Mouse (Mus musculus) embryonic facial prominence, embryonic 11.5 days (tissue): ENCODE data around the gene Vps53. TPM values are rescaled to one million over a fixed set of nuclear protein-coding genes. Genes with fewer than 3 reads are reported as not detected.

ENCODE experiments used
- ATAC-seq: fragments of 200-750 bp; cut with Nextera tagmentation; replicated peaks from 2 replicates; pipeline ENCODE4 v1.8.0; 2017; ENCODE audit warnings: low read depth; ENCODE audit not compliant: insufficient number of reproducible peaks, low FRiP score, low TSS enrichment
- DNase-seq: peaks from one replicate; pipeline ENCODE4 v3.0.0-alpha.2; 2015; ENCODE audit warnings: low spot score
- H3K27ac ChIP-seq: fragments of 300-500 bp; sonication (generic); replicated peaks from 2 replicates; pipeline ENCODE4 v1.5.1; 2014; ENCODE audit warnings: mild to moderate bottlenecking, low read depth, low read length, control low read depth
- H3K27me3 ChIP-seq: fragments of 300-500 bp; sonication (generic); 2 replicates; pipeline ENCODE4 v1.6.1; 2014; ENCODE audit warnings: mild to moderate bottlenecking, low read length, moderate library complexity, mixed read lengths; ENCODE audit not compliant: control insufficient read depth, insufficient read depth
- H3K36me3 ChIP-seq: fragments of 300-500 bp; sonication (generic); replicated peaks from 2 replicates; pipeline ENCODE4 v1.6.1; 2014; ENCODE audit warnings: low read depth, mild to moderate bottlenecking, low read length, moderate library complexity, mixed read lengths; ENCODE audit not compliant: control insufficient read depth, insufficient read depth
- H3K4me1 ChIP-seq: fragments of 300-500 bp; sonication (generic); 2 replicates; pipeline ENCODE4 v1.6.1; 2014; ENCODE audit warnings: low read length, mixed read lengths; ENCODE audit not compliant: control insufficient read depth, insufficient read depth
- H3K4me2 ChIP-seq: fragments of 300-500 bp; sonication (generic); 2 replicates; pipeline ENCODE4 v1.6.1; 2014; ENCODE audit warnings: low read depth, mild to moderate bottlenecking, control low read depth, low read length, moderate library complexity
- H3K4me3 ChIP-seq: fragments of 300-500 bp; sonication (generic); 2 replicates; pipeline ENCODE4 v1.5.1; 2014; ENCODE audit warnings: low read depth, low read length, control low read depth
- H3K9ac ChIP-seq: fragments of 300-500 bp; sonication (generic); replicated peaks from 2 replicates; pipeline ENCODE4 v1.6.1; 2014; ENCODE audit warnings: mild to moderate bottlenecking, control low read depth, low read length
- H3K9me3 ChIP-seq: fragments of 300-500 bp; sonication (generic); replicated peaks from 2 replicates; pipeline ENCODE4 v1.6.1; 2016; ENCODE audit warnings: mild to moderate bottlenecking, low read length, inconsistent platforms, mixed read lengths; ENCODE audit not compliant: control insufficient read depth
- WGBS: fragments of 180-500 bp; shearing (Covaris S2); extraction: QIAGEN DNeasy Blood & Tissue Kit; methylation state at CpG from one replicate; pipeline ENCODE4 v1.1.7; 2014; 5-methylcytosine and 5-hydroxymethylcytosine counted together
- polyA plus RNA-seq: library from polyadenylated mRNA; unstranded; fragments of >200 nt; fragmentation: Nextera tagmentation; extraction: Ambion mirVana; gene quantifications from 2 replicates; pipeline ENCODE4 v1.2.1, GENCODE M21; 2014

The Vps53 gene
- polyA plus RNA-seq, 1 experiment from 2014 or later, result 41.1 TPM

DNA sequence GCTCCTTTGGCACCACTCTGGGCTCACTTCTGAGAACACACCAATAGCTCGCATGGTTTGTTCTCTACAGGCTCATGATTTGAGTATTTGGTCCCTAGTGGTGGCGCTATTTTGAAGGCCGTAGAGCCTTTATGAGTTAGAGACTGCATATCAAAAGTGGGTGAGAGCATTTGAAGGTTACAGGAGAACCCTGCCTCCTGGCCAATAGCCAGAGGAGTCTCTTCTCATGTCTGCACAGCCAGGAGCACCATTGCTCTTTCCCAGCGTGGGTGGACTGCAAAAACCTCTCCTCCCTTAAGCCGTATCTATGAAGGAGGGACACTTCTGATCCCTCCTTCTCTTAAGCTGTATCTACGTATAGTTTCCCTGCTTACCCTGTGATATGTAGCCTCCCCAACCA, 102.1 kb downstream of the Vps53 start:
- H3K4me3 ChIP-seq, result no peak overlapping the region
- H3K27me3 ChIP-seq, result no peaks in the 10 kb centered on the region
- H3K9ac ChIP-seq, result no peak overlapping the region
- no peak overlapping the region for H3K27ac ChIP-seq
- WGBS, result 83% methylated on average over 6 of the region's 6 CpGs
- no peaks in the 10 kb centered on the region for H3K9me3 ChIP-seq
- H3K4me1 ChIP-seq, result no peaks in the 10 kb centered on the region
- H3K36me3 ChIP-seq, result no peaks in the 10 kb centered on the region
- DNase-seq, result no peak
- no peak for ATAC-seq
- no peak overlapping the region for H3K4me2 ChIP-seq

- no peak overlapping the region for H3K4me2 ChIP-seq
- H3K27me3 ChIP-seq, result no peaks in the 10 kb centered on the region
- peak; percentile 43 for DNase-seq
- no peaks in the 10 kb centered on the region for H3K9me3 ChIP-seq
- no peaks in the 10 kb centered on the region for H3K4me1 ChIP-seq
- 54% methylated on average over 11 of the region's 11 CpGs for WGBS
- no peak overlapping the region for H3K9ac ChIP-seq
- no peaks in the 10 kb centered on the region; the same call in 1 of the 2 replicates for H3K36me3 ChIP-seq
- no peak overlapping the region for H3K27ac ChIP-seq
- no peak overlapping the region for H3K4me3 ChIP-seq
- ATAC-seq, result no peak
Measured at GRCm38 (mm10) chr11:76074296-76075093, 105.0 kb downstream of the Vps53 start.

- H3K4me2 ChIP-seq, result no peak overlapping the region
- H3K9me3 ChIP-seq, result no peaks in the 10 kb centered on the region
- no peak overlapping the region for H3K9ac ChIP-seq
- DNase-seq (no peak), ATAC-seq (no peak)
- no peaks in the 10 kb centered on the region for H3K4me1 ChIP-seq
- no peak overlapping the region for H3K27ac ChIP-seq
- H3K27me3 ChIP-seq, result no peaks in the 10 kb centered on the region
- H3K36me3 ChIP-seq, result no peaks in the 10 kb centered on the region; the same call in 1 of the 2 replicates
- WGBS, result 88% methylated on average over 6 of the region's 6 CpGs
- H3K4me3 ChIP-seq, result no peak overlapping the region
Measured at GRCm38 (mm10) chr11:76069816-76070215, 109.6 kb downstream of the Vps53 start.

- no peak overlapping the region for H3K4me3 ChIP-seq
- H3K4me2 ChIP-seq, result no peak overlapping the region
- DNase-seq, result no peak
- no peaks in the 10 kb centered on the region for H3K4me1 ChIP-seq
- WGBS, result 88% methylated on average over 15 of the region's 15 CpGs
- H3K36me3 ChIP-seq, result no peaks in the 10 kb centered on the region; the same call in 1 of the 2 replicates
- no peaks in the 10 kb centered on the region for H3K27me3 ChIP-seq
- ATAC-seq, result no peak
- no peaks in the 10 kb centered on the region for H3K9me3 ChIP-seq
- H3K27ac ChIP-seq, result no peak overlapping the region
- no peak overlapping the region for H3K9ac ChIP-seq
Measured at GRCm38 (mm10) chr11:76066563-76067156, 112.8 kb downstream of the Vps53 start.

DNA sequence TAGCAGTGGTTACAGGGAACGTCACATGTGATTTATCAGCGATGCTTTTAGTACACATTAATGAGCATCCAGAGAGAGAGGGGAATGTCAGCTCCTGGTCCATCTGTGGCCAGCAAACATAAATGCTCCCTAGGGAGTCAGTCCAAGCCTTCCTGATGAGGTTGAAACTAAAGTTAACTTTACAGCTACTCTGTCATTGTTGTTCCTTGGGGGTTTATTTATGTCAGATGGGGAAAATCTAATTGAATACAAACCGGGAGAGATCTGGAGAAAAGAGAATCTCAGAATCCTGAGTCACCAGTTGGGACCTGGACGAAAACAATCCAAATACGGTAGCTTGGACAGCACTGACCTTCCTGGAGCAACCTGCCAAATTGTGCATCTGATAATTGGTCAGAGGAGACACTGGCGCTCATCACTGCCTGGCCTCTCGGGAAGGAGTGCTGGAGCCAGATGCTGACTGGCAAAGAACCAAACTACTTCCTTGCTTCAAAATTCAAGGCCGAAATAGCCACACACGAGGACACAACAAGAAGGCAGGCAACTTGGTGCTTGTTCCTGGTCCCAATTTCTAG, 113.8 kb downstream of the Vps53 start:
- 81% methylated on average over 9 of the region's 9 CpGs for whole genome bisulfite sequencing
- Histone ChIP-seq H3K4me3 (no peak overlapping the region), H3K27ac (no peak overlapping the region), H3K4me1 (peaks cover 2% of the 10 kb centered on the region; the same call in 1 of the 2 replicates), H3K4me2 (no peak overlapping the region), H3K36me3 (no peaks in the 10 kb centered on the region), H3K27me3 (no peaks in the 10 kb centered on the region), H3K9me3 (no peaks in the 10 kb centered on the region), H3K9ac (no peak overlapping the region)
- ATAC-seq (no peak), DNase-seq (no peak)

GRCm38 (mm10) chr11:76064411-76064810, 115.0 kb downstream of the Vps53 start:
- Histone ChIP-seq H3K4me2 (no peak overlapping the region), H3K27ac (no peak overlapping the region), H3K9ac (no peak overlapping the region), H3K4me1 (peaks cover 6% of the 10 kb centered on the region), H3K4me3 (no peak overlapping the region), H3K9me3 (no peaks in the 10 kb centered on the region), H3K27me3 (no peaks in the 10 kb centered on the region), H3K36me3 (no peaks in the 10 kb centered on the region)
- 89% methylated on average over 7 of the region's 7 CpGs for WGBS
- ATAC-seq (no peak), DNase-seq (no peak)

DNA sequence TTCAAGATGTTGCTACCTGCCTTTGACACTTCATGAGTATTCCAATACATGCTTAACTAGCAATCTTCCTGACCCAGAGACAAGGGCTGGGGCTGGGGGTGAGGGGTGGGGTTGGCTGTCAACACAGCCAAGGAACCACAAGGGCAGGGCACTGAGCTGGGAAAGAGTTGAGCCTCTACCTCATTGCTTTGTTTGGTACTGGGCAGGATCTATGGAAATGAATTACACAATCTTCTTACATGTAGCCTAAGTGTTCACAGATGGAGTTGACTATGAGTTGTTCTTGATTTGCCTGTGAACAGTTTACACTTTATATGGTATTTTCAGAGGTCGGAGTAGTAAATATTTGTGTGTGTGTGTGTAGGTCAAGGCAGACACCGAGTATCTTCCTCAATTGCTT, 118.5 kb downstream of the Vps53 start:
- H3K4me1 ChIP-seq, result peaks cover 6% of the 10 kb centered on the region
- ATAC-seq (no peak), DNase-seq (no peak)
- WGBS, result 83% methylated on average over 2 of the region's 2 CpGs
- no peak overlapping the region for H3K4me2 ChIP-seq
- H3K4me3 ChIP-seq, result no peak overlapping the region
- no peaks in the 10 kb centered on the region for H3K9me3 ChIP-seq
- no peaks in the 10 kb centered on the region for H3K27me3 ChIP-seq
- H3K9ac ChIP-seq, result no peak overlapping the region
- no peaks in the 10 kb centered on the region for H3K36me3 ChIP-seq
- H3K27ac ChIP-seq, result no peak overlapping the region

DNA sequence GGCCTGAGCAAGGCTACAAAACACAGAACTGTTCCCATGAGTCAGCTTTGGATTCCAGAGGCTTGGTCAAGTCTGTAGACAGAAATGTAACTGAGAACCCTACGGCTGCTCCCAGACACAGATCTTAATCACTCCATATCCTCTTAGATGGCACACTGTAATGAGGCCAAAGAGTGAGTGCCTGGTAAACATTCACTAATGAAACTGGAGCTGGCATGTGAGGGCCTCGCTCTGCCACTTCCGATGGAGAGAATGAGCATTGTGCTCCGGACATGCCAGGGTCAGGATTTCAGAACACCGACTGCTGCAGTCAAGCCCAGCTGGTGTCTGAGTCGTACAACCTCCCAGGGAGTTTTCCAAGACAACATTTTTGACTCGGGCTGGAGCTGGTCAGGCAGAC, 119.5 kb downstream of the Vps53 start:
- Histone ChIP-seq H3K4me2 (no peak overlapping the region), H3K36me3 (no peaks in the 10 kb centered on the region), H3K27me3 (no peaks in the 10 kb centered on the region), H3K9me3 (no peaks in the 10 kb centered on the region), H3K4me3 (no peak overlapping the region), H3K9ac (no peak overlapping the region), H3K4me1 (peaks cover 6% of the 10 kb centered on the region), H3K27ac (peak overlapping the region; percentile 52; the same call in 1 of the 2 replicates)
- 36% methylated on average over 7 of the region's 7 CpGs for WGBS
- ATAC-seq (0 out of 2 replicates have a peak, but pooled peaks have one; percentile 23), DNase-seq (peak; percentile 45)
